Mouse (Mus musculus): ENCODE results near the gene Lce1c.

The Lce1c gene

DNA sequence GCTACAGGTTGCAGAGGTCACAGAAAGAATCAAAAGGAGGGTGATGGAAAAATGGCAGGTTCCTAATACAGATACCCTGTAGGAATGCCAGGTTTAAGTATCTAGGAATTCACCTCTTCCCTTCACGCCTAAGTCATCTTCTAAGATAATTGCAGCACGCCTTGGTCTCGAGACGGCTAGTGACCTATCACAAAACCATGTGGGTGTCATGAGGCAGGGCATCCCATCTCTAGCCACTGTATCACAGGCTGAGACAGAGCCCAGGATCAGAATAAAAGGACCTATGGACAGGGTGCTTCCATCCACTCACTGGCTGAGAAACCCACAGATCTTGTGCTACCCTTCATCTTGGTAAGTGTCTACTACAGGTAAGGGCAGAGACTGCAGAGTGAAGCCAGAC, at the start of gene Lce1c:
Gene Lce1c (plus strand): TSS at position 301 of the 400 bp plus-strand sequence.
- DNase-seq, result no peak

DNA sequence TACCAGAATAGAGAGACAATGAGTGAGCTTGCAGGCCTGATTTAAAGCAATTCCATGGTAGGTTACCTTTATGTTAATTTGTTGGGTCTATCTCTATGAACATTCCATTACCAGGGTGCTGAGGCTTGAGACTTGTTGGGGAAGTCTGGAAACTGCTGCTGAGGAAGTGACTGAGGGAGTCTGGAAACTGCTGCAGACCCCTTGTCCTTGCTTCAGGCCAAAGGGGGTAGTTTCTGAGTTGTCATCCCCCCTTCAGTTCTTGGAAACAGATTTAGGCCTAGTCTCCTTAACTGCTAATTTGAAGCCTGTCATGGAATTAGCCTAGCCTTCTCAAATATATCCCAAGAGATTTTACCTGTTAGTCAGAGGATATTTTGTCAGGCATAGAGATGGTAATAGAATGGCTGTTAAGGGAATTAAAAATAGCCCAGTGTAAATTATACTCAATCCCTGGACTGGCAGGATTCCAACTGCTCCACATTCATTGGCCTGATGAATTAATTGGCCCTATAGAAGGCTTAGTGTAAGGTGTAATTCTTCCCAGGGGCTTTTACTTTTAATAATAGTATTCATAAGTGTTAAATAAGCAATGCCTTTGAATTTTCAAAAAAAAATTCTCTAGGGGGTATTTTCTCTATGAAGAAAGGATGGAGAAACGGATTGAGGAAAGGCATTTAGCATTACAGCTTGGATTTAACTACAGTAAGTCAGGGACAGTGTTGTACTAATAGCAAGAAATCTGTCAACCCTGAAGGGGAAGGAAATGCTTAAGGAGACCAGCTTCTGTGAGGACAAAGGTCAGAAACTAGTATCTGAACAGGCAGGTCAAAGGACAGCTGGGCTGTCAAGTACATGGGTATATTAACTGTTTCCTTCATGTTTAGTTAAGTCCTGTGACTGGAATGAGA, 41.0 kb upstream of the Lce1c start:
- DNase-seq, result no peak

DNA sequence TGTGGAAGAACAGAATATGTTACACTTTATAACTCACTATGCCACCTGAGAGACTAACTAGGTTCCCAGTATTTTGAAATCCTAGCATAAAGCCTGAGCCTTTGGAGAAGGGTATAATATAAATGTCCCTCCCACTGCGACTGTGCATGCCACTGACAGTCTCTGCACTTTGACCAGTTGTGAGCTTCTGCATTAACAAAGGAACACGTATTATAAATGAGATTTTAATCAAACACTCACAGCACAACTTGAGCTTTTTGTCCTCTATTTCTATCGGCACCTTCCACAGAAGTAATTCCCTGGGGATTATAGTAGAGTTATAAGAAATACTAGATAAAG, 40.4 kb upstream of the Lce1c start:
- no peak for DNase-seq

DNA sequence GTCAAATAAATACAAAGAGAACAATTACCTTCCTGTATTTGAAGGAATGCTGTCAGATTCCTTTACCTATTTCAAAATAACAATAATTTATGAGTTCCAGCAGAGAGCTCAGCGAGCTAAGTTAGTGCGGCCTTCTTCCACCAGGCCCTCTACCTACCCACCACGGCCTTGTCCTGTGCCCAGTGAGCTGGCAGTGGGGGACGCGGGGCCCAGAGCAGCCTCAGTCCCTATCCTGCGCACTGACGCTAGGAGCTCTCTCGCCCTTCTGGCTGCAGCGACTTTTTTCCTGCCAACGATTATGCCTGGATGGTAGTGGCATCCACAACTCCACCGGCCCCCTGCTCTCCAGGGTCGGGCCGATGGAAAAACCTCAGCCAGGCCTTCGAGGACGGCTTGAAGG, 39.2 kb upstream of the Lce1c start:
- no peak for DNase-seq

DNA sequence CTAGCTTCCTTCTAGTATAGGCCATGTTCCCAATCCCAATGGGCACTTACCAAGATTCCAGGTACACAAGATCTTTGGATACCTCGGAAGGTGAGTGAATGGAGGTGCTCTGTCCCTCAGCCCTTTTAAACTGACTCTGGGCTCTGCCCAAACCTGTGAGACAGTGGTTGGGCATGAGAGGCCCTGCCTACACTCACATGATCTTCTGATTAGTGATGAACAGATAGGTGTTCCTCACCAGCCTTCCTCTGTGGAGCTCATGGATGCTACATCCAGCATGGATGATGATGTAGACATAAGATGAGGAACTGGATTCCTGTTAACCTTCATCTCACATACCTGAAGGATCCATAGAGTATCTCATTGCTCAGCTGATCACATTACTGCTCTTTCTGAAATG, 30.8 kb upstream of the Lce1c start, which contains the start of gene Lce1a1:
Gene Lce1a1 (minus strand): TSS at position 101 of the 400 bp plus-strand sequence.
- no peak for DNase-seq

DNA sequence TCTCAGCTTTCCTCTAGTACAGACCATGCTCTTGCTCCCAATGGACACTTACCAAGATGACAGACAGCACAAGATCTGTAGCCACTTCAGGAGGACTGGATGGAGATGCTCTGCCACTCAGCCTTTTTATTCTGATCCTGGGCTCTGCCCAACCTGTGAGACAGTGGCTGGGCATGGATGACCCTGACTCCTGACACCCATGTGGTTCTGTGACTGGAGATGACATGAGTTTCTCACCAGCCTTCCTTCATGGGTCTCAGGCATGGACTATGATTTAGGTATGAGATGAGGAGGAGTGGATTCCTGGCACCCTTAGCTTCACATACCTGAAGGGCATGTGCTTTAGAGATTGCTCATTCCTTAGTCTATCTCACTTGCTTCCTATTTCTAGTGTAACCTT, 22.2 kb upstream of the Lce1c start, which contains the start of gene Lce1b:
Gene Lce1b (minus strand): TSS at position 101 of the 400 bp plus-strand sequence.
- no peak for DNase-seq

DNA sequence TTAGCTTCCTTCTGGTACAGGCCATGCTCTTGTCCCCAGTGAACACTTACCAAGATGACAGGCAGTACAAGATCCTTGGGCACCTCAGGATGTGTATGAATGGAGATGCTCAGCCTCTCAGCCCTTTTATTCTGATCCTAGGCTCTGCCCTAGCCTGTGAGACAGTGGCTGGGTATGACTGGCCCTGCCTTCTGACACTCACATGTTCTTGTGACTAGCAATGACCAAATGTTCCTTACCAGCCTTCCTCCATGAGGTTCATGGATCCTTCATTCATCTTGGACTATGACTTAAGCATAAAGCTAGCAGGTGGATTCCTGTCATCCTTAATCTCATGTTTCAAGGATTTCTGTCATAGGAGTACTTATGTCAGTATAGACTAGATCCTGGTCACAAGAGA, 8.8 kb upstream of the Lce1c start, which contains the start of gene Lce1a2:
Gene Lce1a2 (minus strand): TSS at position 101 of the 400 bp plus-strand sequence.
- no peak for DNase-seq

DNA sequence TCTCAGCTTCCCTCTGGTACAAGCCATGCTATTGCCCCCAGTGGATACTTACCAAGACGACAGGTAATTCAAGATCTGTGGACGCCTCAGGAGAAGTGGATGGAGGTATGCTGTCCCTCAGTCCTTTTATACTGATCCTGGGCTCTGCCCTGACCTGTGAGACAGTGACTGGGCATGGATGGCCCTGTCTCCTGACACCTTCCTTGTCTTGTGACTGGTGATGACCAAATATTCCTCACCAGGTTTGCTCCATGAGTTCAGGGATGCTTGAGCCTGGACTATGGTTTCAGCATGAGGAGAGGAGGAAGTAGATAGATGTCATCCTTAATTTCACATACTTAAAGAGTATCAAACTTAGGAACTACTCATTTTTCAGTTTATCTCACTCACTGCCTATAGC, 8.1 kb downstream of the Lce1c start, which contains the start of gene Lce1d:
Gene Lce1d (minus strand): TSS at position 101 of the 400 bp plus-strand sequence.
- no peak for DNase-seq

DNA sequence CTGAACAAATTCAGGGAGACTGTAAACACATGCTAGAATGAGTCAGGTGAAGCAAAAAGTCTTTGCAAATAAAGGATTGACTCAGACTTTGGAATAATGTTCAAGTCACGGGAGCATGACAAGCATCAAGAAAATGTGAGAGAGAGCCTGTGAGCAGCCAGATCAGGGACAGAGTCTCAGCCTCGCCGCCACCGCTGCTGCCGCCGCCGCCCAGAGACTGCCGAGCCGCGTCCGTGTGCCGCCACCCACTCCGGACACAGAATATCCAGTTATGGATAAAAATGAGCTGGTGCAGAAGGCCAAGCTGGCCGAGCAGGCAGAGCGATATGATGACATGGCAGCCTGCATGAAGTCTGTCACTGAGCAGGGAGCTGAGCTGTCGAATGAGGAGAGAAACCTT, 10.1 kb downstream of the Lce1c start:
- DNase-seq, result peak; percentile 6

DNA sequence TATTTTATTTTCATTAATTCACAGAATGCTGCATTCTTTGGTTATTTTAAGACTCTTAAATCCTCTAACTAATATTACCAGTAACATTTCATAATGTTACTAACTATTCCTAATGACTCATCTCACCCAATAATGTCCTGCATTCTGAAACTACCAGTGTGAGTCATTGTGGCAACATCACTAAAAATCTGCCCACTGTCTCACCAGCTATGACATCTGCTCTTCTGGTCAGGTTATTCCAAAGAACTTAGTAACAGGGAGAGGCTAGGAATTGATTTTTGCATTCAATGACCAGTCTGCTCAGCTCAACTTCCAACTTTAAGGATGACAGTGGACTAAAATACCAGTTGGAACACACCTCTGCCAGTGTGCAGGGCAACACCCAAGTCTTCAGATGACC, 12.6 kb downstream of the Lce1c start:
- no peak for DNase-seq

DNA sequence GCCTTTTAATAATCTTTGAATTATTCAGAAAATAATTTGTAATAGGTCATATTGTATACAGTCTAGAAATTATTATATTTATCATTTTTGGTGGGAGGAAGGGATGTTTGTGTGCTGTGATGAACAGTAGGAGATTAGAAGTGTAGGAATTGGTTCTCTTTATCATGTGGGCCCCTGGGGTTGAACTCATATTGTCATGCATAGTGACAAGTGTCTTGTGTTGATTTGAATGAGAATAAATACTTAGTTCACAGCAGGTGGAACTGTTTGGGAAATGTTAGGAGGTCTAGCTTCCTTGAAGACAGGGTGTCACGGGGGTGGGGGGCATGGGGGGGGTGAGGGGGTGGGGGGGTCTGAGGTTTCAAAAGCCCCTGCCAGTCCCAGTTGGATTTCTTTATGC, 15.6 kb downstream of the Lce1c start:
- no peak for DNase-seq

DNA sequence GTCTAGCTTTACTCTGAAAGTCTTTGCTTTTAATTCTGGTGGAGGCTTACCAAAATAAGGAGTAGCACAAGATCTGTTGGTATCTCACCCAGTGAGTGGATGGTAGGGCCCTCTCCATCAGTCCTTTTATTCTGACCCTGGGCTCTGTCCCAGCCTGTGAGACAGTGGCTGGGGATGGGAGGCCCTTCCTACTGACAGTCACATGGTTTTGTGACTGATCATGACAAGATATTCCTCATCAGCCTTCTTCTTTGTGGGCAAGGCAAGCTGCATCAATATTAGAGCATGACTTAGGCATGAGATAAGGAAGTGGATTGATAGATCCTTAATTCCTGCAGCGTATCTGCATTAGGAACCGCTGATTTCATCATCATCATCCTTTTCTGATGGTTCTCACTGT, 29.9 kb downstream of the Lce1c start, which contains the start of gene Lce1e:
Gene Lce1e (minus strand): TSS at position 101 of the 400 bp plus-strand sequence.
- DNase-seq, result no peak

DNA sequence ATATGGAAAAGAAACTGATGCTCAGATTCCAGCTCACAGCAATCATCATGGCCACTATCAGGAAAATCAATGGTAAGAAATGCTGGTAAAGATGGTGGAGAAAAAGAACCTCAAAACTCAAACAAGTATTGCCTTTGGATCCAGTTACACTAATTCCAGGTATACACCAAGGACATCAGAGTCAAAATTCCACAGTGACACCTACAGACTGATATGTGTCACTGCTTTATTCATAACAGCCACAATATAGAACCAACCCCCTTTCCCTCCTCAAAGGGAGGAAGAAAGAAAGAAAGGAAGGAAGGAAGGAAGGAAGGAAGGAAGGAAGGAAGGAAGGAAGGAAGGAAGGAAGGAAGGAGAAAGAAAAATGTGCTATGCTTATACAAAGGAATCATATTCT, 36.1 kb downstream of the Lce1c start:
- no peak for DNase-seq

DNA sequence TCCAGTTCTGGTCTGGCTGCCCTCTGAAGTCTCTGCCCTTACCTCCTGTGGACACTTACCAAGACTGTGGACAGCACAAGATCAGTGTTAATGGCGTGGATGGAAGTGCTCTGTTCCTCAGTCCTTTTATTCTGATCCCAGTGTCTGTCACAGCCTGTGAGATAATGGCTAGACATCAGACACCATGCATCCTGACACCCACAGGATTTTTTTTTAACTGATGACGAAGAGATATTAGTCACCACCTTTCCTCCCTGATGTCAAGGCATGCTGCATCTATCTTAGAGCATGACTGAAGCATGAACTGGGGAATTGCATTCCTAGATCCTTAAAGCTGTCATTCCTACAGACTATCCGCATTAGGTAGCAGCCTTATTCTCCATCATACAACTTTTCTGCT, 41.2 kb downstream of the Lce1c start, which contains the start of gene Lce1f:
Gene Lce1f (minus strand): TSS at position 101 of the 400 bp plus-strand sequence.
- no peak for DNase-seq

DNA sequence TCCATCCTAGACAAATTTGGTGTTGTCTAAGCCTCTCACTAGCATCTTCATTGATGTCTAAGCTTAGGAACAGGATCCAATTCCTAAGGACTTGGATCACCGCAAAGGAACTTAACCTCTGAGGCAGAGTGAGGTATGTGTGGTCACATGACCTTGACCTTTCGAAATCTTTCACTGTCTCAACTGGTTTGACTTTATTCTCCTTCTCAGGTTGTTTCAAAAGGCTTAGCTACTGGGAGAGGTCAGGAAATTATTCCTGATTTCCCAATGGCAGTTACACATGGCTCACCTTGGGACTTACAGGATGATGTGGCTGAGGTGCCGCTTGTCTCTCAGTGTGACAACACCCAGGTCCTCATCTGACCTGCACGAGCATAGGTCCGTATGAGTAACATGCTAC, 43.6 kb downstream of the Lce1c start:
- DNase-seq, result no peak

Measured in right cerebral cortex, postnatal 4 days (tissue).